Mouse (Mus musculus): ENCODE measurements around the gene Atp6v0a2. TPM values are rescaled to one million over a fixed set of nuclear protein-coding genes. Genes with fewer than 3 reads are reported as not detected.

The Atp6v0a2 gene
- polyA plus RNA-seq, 1 experiment from 2014 or later = 17.9 TPM

DNA sequence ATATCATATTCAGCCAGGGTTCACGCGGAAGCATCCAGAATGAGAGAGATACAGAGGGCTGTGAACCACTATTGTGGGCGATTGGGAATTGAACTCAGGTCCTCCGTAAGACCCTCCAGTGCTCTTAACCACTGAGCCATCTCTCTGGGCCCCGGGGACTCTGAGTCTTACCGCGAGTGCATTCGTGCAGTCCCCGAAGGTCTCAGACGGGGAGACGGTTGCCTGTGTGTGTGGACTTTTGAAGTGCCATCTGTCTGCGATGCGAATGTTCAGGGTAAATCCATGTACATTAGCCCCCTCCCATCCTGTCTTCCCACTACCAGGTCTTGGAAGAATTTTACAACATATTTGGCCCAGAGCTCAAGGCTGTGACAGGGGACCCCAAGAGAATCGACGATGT, 117.8 kb downstream of the Atp6v0a2 start:
- no peaks in the 10 kb centered on the region for H3K36me3 ChIP-seq
- DNase-seq (no peak), ATAC-seq (ENCODE audit: low read depth) (no peak)
- H3K4me2 ChIP-seq = no peak overlapping the region
- no peak overlapping the region for H3K9ac ChIP-seq
- H3K27ac ChIP-seq = no peak overlapping the region
- H3K9me3 ChIP-seq (replicated peaks) = 0 out of 2 replicates have a peak, but pooled peaks cover 1% of the 10 kb centered on the region
- WGBS (ENCODE audit: insufficient replicate concordance) = 82% methylated on average over 15 of the region's 15 CpGs
- H3K27me3 ChIP-seq = no peaks in the 10 kb centered on the region
- no peak overlapping the region for H3K4me3 ChIP-seq (replicated peaks)
- no peaks in the 10 kb centered on the region for H3K4me1 ChIP-seq (replicated peaks)

GRCm38 (mm10) chr5:124748296-124748695, 119.9 kb downstream of the Atp6v0a2 start:
- DNase-seq = no peak
- Histone ChIP-seq H3K4me3 (replicated peaks) (no peak overlapping the region), H3K27ac (no peak overlapping the region), H3K4me1 (replicated peaks) (no peaks in the 10 kb centered on the region), H3K9ac (no peak overlapping the region), H3K27me3 (no peaks in the 10 kb centered on the region), H3K9me3 (replicated peaks) (no peaks in the 10 kb centered on the region), H3K36me3 (no peaks in the 10 kb centered on the region), H3K4me2 (no peak overlapping the region)
- ATAC-seq (ENCODE audit: low read depth) = no peak
- 77% methylated on average over 18 of the region's 18 CpGs for WGBS (ENCODE audit: insufficient replicate concordance)

- 82% methylated on average over 9 of the region's 9 CpGs for WGBS (ENCODE audit: insufficient replicate concordance)
- Histone ChIP-seq H3K4me2 (no peak overlapping the region), H3K36me3 (no peaks in the 10 kb centered on the region), H3K9me3 (replicated peaks) (no peaks in the 10 kb centered on the region), H3K4me1 (replicated peaks) (no peaks in the 10 kb centered on the region), H3K27ac (no peak overlapping the region), H3K27me3 (no peaks in the 10 kb centered on the region), H3K9ac (no peak overlapping the region), H3K4me3 (replicated peaks) (no peak overlapping the region)
- DNase-seq (no peak), ATAC-seq (ENCODE audit: low read depth) (no peak)
Measured at GRCm38 (mm10) chr5:124751656-124752055, 123.3 kb downstream of the Atp6v0a2 start.

GRCm38 (mm10) chr5:124761011-124761410, 132.6 kb downstream of the Atp6v0a2 start:
- 51% methylated on average over 18 of the region's 18 CpGs for WGBS (ENCODE audit: insufficient replicate concordance)
- no peak for DNase-seq

GRCm38 (mm10) chr5:124761787-124762186, 133.4 kb downstream of the Atp6v0a2 start:
- DNase-seq (no peak), ATAC-seq (ENCODE audit: low read depth) (no peak)
- Histone ChIP-seq H3K4me3 (replicated peaks) (no peak overlapping the region), H3K27me3 (no peaks in the 10 kb centered on the region), H3K4me1 (replicated peaks) (no peaks in the 10 kb centered on the region), H3K9me3 (replicated peaks) (no peaks in the 10 kb centered on the region), H3K36me3 (no peaks in the 10 kb centered on the region), H3K27ac (no peak overlapping the region), H3K9ac (no peak overlapping the region), H3K4me2 (no peak overlapping the region)
- 82% methylated on average over 1 of the region's 1 CpGs for WGBS (ENCODE audit: insufficient replicate concordance)

More at GRCm38 (mm10) chr5:124761011-124761410, 132.6 kb downstream of the Atp6v0a2 start:
- H3K27me3 ChIP-seq = no peaks in the 10 kb centered on the region
- H3K4me2 ChIP-seq = no peak overlapping the region
- no peak overlapping the region for H3K4me3 ChIP-seq (replicated peaks)
- H3K36me3 ChIP-seq = no peaks in the 10 kb centered on the region
- no peaks in the 10 kb centered on the region for H3K4me1 ChIP-seq (replicated peaks)
- ATAC-seq (ENCODE audit: low read depth) = no peak
- no peak overlapping the region for H3K27ac ChIP-seq
- H3K9ac ChIP-seq = no peak overlapping the region
- no peaks in the 10 kb centered on the region for H3K9me3 ChIP-seq (replicated peaks)

Other genes with a start within 250 kb of the Atp6v0a2 start
- 50.7 and 64.9 TPM in 2 replicates for gene Sbno1, start 202.6 kb upstream of the Atp6v0a2 start, polyA plus RNA-seq (2015; fragmentation: Nextera tagmentation; extraction: Ambion mirVana)
- gene Kmt5a, start 188.6 kb upstream of the Atp6v0a2 start, polyA plus RNA-seq (2015; fragmentation: Nextera tagmentation; extraction: Ambion mirVana) = 45.4 and 58.4 TPM in 2 replicates
- 9.9 and 10.3 TPM in 2 replicates for gene Rilpl2, start 150.2 kb upstream of the Atp6v0a2 start, polyA plus RNA-seq (2015; fragmentation: Nextera tagmentation; extraction: Ambion mirVana)
- 14.6 and 15.0 TPM in 2 replicates for gene Snrnp35, start 145.4 kb upstream of the Atp6v0a2 start, polyA plus RNA-seq (2015; fragmentation: Nextera tagmentation; extraction: Ambion mirVana)
- 1.9 and 2.5 TPM in 2 replicates for gene Rilpl1, start 97.2 kb upstream of the Atp6v0a2 start, polyA plus RNA-seq (2015; fragmentation: Nextera tagmentation; extraction: Ambion mirVana)
- gene Tmed2, start 87.9 kb upstream of the Atp6v0a2 start, polyA plus RNA-seq (2015; fragmentation: Nextera tagmentation; extraction: Ambion mirVana) = 366 and 422 TPM in 2 replicates
- gene Ddx55, start 75.7 kb upstream of the Atp6v0a2 start, polyA plus RNA-seq (2015; fragmentation: Nextera tagmentation; extraction: Ambion mirVana) = 9.4 and 11.0 TPM in 2 replicates
- gene Eif2b1, start 49.4 kb upstream of the Atp6v0a2 start, polyA plus RNA-seq (2015; fragmentation: Nextera tagmentation; extraction: Ambion mirVana) = 69.8 and 80.8 TPM in 2 replicates
- gene Gtf2h3, start 49.4 kb upstream of the Atp6v0a2 start, polyA plus RNA-seq (2015; fragmentation: Nextera tagmentation; extraction: Ambion mirVana) = 30.8 and 37.6 TPM in 2 replicates
- gene Dnah10, start 96.5 kb downstream of the Atp6v0a2 start, polyA plus RNA-seq (2015; fragmentation: Nextera tagmentation; extraction: Ambion mirVana) = not detected in 2 replicates
- gene Ccdc92, start 233.8 kb downstream of the Atp6v0a2 start, polyA plus RNA-seq (2015; fragmentation: Nextera tagmentation; extraction: Ambion mirVana) = 0.37 and 0.54 TPM in 2 replicates
- gene Zfp664, start 234.1 kb downstream of the Atp6v0a2 start, polyA plus RNA-seq (2015; fragmentation: Nextera tagmentation; extraction: Ambion mirVana) = 15.5 and 17.0 TPM in 2 replicates